Mouse (Mus musculus) liver, postnatal 0 days (tissue): ENCODE measurements at regions not wholly inside any gene's neighbourhood (a gene's known extent, or its start where the extent isn't known, plus 50 kb on each side); places are given as distances from the start of the nearest gene placed in this dataset.

Source experiments
- CTCF ChIP-seq: sonication (generic); IDR thresholded peaks from 2 replicates; pipeline ENCODE4 v1.5.1; 2016; ENCODE audit warnings: antibody characterized with exemption, low read depth
- EP300 ChIP-seq: IDR thresholded peaks from 2 replicates; pipeline ENCODE4 v1.6.1; 2016; ENCODE audit warnings: antibody characterized with exemption, low read depth, mild to moderate bottlenecking

GRCm38 (mm10) chr5:64753142-64753750, 49.9 kb upstream of the Klf3 start:
- TF ChIP-seq CTCF, result no peak
- no peak for TF ChIP-seq EP300
